Mouse (Mus musculus) liver, adult (tissue): Measurements from ENCODE around the gene Crim1.

Source experiments
- GATA4 ChIP-seq: IDR thresholded peaks from 2 replicates; pipeline ENCODE4 v1.6.1; 2014; ENCODE audit warnings: mild to moderate bottlenecking, low read length; ENCODE audit not compliant: insufficient replicate concordance

Crim1 gene

GRCm38 (mm10) chr17:78379730-78380245 lies 179.7 kb downstream of the Crim1 start:
- no peak for TF ChIP-seq GATA4

- TF ChIP-seq GATA4: no peak
Measured at GRCm38 (mm10) chr17:78382321-78382720, 182.3 kb downstream of the Crim1 start.

DNA sequence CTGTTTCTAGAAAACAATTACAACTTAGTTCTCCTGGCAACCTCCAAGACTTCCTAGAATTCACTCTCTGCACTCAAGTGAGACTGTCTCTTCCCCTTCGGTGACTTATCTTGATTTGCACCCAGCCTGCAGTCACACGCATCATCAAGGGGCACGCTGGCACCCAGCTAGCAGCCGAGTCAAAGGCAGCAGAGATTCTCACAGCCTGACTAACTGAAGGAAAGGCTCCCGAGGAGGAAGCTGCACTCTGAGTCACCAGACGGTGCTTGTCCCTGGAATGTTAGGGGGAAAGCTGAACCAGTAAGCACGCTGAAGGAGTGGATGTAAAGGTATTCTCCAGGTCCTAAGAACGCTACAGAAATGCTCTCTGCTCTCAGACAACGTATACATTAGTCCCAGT lies 187.6 kb downstream of the Crim1 start:
- no peak for TF ChIP-seq GATA4

GRCm38 (mm10) chr17:78388101-78388847 lies 188.2 kb downstream of the Crim1 start:
- TF ChIP-seq GATA4: no peak

- TF ChIP-seq GATA4: no peak
Measured at GRCm38 (mm10) chr17:78389573-78389972, 189.5 kb downstream of the Crim1 start.

GRCm38 (mm10) chr17:78392401-78393087 lies 192.5 kb downstream of the Crim1 start:
- no peak for TF ChIP-seq GATA4

- no peak for TF ChIP-seq GATA4
Measured at GRCm38 (mm10) chr17:78400130-78400840, 200.2 kb downstream of the Crim1 start.

GRCm38 (mm10) chr17:78401311-78401710 lies 201.3 kb downstream of the Crim1 start:
- no peak for TF ChIP-seq GATA4

- TF ChIP-seq GATA4: peak; percentile 35; the same call in 1 of the 2 replicates
Measured at GRCm38 (mm10) chr17:78401713-78402112, 201.7 kb downstream of the Crim1 start.

DNA sequence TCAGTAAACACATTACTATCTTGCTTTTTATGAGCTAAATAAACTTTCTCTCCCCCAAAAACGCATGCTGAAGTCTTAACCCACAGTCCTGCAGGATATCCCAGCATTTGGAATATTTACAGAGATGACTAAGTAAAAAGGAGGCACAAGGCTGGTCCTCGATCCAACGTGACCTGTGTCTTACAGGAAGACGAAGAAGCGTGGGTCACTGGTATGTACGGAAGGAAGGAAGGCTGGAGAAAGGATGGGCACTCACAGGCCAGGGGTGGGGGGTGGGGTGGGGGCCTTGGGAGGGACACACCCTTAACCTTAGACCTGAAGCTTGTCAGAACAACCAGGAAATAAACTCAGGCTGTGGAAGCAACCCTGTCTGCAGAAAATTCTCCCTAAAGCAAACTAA lies 202.1 kb downstream of the Crim1 start:
- no peak for TF ChIP-seq GATA4

GRCm38 (mm10) chr17:78403229-78403628 lies 203.2 kb downstream of the Crim1 start:
- no peak for TF ChIP-seq GATA4

- no peak for TF ChIP-seq GATA4
Measured at GRCm38 (mm10) chr17:78403804-78404203, 203.8 kb downstream of the Crim1 start.

GRCm38 (mm10) chr17:78405336-78405735 lies 205.3 kb downstream of the Crim1 start:
- no peak for TF ChIP-seq GATA4

DNA sequence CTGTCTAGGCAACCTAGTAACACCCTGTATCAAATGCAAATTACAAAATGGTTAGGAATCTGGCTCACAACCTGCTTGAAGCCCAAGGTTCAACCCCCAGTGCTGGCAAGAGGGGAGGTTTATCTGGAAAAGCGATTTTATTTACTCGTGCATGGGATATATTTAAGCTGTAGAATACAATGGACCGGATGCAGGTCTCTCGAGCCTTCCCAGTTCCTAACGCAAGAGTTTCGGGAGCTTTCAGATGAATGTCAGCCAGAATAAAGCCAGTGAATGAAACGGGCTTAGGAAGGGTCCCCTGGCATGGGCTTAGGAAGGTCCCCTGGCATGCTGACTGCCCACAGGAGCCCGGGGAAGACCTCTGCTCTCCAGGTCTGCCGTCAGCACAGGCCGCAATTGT lies 206.8 kb downstream of the Crim1 start:
- no peak for TF ChIP-seq GATA4

GRCm38 (mm10) chr17:78407581-78407980 lies 207.5 kb downstream of the Crim1 start:
- peak; percentile 83 for TF ChIP-seq GATA4

DNA sequence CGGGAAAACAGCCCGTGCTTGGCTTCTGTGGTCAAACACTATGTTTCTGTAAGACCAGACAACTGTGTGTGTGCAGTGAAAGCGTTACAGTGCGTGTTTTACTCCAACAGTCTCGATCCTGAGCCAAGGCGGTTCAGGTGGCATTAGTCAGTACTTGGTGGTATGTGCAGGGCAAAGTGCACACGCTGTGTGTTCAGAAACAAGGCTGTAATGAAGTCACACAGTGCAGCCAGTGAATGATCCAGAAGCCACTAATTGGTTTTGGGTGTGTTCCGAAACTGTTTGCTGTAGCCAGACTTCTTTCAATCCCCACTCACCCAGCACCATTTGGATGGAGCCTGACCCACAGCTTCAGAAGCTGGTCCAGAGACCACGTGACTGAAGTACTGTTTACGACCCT lies 208.3 kb downstream of the Crim1 start:
- no peak for TF ChIP-seq GATA4

GRCm38 (mm10) chr17:78409900-78410299 lies 209.9 kb downstream of the Crim1 start:
- no peak for TF ChIP-seq GATA4
